Mouse (Mus musculus) C2C12 (cell line): ENCODE results near the gene Cmtm2a.

ENCODE experiments used
- CEBPB ChIP-seq: IDR thresholded peaks from one replicate; pipeline ENCODE4 v1.6.1; 2011; ENCODE audit warnings: low read depth, mild to moderate bottlenecking, control low read depth, moderate library complexity
- CTCF ChIP-seq: IDR thresholded peaks from one replicate; pipeline ENCODE4 v1.5.1; 2011; ENCODE audit not compliant: control insufficient read depth, insufficient read depth, insufficient read length

DNA sequence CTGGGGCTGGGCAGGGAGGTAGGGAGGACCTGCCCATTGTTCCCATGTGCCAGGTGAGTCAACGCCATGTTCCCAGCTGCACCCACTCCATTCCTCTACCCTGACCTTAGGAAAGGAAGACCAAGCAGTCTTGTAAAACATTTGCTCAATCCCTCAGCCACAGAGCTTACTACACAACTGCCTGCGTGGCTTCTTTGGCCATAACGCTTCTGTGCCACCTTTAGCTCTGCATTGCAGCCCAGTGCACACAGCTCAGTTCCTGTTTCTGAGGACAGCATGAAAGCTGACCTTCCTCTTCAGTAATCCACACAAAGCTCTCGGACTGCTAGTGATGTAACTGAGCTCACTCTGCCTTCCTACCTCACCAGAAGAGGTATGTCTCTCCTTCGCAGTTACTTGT, 60.1 kb downstream of the Cmtm2a start:
- TF ChIP-seq CEBPB (no peak), CTCF (no peak)
